Mouse (Mus musculus): Measurements from ENCODE around the gene Rnf208. TPM values are rescaled to one million over a fixed set of nuclear protein-coding genes. Genes with fewer than 3 reads are reported as not detected.

The Rnf208 gene
- total RNA-seq (2021), result 1 to 10 TPM; 1.5 to 1.7 TPM
- long read RNA-seq, experiment 1, partial matches to known transcripts, result 0 of 1 reads
- long read RNA-seq, experiment 1, other reads (novel, unspliced or antisense), result 0 of 1 reads
- long read RNA-seq, experiment 2, partial matches to known transcripts, result 0 of 1 reads
- long read RNA-seq, experiment 2, other reads (novel, unspliced or antisense), result 0 of 1 reads

DNA sequence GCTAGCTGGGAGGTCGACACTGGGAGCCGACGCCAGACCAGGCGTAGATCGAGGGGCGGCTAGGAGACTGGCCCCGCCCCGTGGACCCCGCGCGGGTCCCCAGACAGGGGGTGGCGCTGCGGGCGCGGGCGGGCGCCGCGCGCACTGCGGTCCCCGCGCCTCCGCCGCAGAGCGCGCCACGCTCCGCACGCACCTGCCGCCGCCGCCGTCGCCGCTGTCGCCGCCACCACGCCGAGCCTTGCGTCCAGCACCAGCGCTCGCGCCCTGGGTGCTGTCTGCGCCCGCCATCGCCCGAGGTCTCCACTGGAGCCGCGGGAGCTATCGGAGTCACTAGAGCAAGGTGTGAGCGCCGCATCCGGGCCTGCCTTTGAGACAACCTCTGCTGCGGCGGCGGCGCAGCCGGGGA is at the start of gene Rnf208, which contains the start of gene Cysrt1:
Gene Rnf208 (plus strand): TSS at position 155 of the 406 bp plus-strand sequence.
Gene Cysrt1 (minus strand): TSS at position 352 of the 406 bp plus-strand sequence.
- no peak for DNase-seq

DNA sequence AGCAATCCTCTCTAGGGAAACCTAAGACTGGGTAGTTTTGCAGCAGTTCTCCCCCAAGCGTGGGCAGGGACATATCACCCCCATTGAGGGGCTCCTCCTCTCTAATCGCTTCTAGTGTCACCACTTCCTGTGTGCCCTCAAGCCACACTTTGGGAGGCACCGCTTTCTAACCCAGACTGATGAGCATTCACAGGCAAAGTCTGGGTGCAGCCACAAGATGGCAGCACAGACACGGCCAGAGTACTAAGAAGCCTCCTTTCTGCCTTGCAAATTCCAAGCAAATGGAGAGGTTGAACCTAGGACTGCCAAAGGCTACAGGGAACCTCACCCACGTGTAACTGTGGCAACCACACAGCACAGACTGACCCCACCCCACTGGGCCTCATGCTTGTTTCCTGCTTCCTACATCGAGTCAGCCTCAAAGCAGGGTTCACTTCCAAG is 48.7 kb upstream of the Rnf208 start:
- peak; percentile 88 to 90 for DNase-seq

DNA sequence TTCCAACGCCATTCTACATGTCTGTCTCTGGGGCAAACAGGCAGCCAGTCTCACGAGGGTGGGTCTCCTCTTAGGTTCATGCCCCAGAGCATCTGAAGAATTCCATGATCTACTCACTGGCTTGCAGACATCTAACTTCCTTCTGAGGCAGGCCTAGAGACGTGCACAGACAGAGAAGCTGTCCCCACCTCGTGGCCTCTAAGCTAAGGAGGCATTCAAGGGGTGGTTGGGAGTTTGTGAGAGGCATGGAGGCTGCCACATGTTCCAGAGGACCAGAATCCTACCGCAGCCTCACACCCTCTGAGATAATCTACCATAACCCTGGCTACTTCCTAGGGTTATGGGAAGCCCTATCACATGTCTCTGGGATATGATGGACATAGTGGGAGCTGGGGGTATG is 48.0 kb upstream of the Rnf208 start:
- no peak for DNase-seq

DNA sequence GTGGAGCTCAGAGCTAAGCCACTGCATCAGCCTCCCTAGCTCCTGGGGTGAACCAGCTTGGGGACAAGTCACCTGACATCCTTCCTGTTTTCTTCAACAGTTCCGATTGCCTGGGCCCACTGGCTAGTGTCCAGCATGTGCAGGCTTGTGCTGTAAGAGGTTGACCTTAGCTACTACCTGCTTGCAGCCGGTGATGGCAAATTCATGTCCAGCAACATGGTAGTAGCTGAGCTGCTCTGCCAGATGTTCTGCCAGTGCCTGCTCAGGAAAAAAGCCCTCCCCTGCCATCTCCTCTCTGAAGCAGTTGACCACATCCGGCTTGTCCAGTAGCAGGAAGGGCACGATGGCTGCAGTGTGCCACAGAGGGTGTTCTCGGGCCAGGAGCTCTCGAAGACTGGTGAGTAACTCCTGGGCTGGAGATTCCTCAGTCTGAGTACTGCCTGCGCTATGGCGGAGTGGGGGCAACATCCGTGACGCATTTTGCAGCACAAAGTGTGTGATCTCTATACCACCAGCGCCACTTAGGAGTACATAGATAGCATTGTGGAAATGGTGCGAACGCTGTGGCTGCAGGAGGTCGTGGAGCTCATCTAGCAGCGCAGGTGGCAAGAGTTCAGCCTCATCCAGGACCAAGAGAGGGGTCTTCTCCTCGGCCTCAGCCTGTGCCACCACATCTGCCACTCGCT is 47.4 kb upstream of the Rnf208 start:
- DNase-seq, result peak; percentile 44 to 49

DNA sequence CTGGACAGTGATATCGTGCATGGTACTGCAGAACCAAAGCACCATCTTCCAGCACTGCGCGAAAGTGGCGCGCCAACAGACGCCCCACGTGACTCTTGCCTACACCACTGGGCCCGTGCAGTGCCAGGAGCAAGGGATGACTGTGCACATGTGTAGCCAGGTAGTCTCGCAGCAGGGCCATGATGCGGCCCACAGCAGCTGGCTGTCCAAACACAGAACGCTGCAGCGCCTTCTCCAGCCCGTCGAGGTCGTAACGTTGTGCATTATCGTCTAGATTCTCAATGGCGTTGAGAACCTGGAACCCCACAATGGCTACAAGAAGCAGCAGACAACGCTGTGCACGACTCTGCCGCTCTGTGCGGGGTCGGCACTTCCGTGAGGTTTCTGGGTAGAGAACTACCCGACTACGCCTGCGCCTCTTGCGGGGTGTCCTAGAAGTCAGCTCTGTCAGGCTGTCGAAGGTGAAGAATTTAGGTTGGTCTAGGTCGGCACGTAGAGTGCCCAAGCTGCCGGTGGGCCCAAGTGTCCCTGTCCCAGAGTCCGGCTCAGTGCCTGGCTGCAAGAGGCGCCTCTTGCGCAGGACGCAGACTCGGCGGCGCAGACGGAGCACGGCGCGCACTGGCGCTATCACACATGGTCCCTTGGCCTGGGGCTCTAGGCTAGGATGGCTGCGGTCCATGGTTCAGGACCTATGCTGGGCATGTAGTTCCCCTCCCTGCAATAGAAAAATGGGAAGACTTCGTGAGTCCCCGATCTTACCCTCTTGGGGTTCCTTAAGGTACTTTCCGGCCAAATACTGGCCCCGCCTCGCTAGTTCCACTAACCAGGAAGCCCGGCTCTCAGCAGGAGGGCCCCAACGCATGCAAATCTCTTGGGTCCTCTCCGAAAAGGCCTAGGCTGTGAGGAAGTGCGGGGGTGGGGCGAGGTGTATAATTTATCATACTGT is 46.6 kb upstream of the Rnf208 start:
- DNase-seq, result peak; percentile 81 to 91

DNA sequence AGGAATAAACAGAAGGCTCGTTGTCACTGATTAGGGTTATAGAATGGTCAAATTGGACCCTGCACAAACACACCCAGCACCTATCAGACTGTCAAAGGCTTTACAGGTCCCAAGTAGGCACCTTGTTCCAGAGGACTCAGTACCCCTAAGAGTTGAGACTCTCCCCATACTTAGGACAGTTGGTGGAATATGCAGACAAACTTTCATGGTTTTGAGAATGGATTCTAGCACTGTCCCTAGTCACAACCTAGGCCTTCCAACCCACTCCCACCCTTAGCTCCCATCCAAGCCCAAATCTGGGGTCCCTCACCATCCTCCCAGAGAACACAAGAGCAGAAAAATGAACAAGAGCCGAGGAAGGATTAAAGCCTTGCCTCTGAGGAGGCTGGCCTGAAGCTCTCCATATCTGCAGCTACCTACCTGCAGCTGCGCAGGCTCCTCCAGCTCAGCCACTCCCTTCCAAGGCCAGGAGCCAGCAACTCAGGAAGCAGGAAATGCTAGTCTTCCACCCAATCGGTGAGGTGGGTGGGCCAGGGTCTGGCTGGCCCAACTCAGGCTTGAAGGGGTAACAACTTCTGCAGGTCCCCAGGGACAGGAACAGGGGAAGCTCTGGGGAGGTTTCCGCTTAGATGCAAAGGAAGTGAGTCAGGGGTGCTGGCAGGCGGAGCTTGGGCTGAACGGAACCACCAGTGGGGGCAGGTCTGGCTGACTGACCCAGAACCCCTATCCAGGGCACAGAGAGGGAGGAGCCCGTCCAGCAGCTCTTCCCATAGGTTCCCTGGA is 45.7 kb upstream of the Rnf208 start, which contains the start of gene Tor4a:
Gene Tor4a (minus strand): TSS at position 715 of the 783 bp plus-strand sequence.
- DNase-seq, result peak; percentile 87 to 97

DNA sequence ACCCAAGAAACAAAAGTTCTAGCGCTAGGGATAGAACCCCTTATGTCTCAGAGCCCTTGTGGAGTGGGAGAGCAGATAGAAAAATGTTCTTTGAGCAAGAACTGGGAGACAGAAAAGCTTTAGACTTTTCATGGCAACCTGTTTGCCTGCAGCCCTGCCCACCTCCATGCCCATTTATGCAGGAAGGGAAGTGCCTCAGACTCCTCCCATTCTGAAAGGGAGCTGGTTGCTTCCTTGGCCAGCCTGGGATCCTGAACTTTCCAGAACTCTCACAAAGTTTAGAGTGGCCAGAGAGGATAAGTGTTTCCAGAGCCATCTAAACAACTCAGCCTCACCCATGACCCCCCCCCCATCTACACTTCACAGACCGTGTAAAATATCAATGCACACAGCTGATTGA is 44.9 kb upstream of the Rnf208 start:
- peak in 1 of 2 experiments; percentile 48 for DNase-seq

DNA sequence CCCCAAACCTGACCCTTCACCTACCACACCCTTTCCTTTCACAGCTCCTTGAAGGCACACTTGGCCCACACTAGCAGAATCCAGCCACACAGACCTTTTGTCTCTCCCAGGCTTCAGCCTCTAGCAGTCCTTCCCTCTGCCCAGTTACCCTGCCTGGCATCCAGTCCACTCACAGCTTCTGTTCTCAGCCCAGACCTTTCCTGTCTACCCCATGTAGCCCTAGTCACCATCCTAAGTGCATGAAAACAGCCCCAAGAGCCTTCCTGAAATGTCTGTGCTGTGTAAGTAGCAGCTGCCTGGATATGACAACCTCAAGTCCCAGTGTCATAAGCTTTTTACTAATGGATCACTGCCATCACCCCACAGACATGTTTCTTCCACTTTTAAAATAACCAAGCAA is 44.1 kb upstream of the Rnf208 start:
- peak in 1 of 2 experiments; percentile 19 for DNase-seq

DNA sequence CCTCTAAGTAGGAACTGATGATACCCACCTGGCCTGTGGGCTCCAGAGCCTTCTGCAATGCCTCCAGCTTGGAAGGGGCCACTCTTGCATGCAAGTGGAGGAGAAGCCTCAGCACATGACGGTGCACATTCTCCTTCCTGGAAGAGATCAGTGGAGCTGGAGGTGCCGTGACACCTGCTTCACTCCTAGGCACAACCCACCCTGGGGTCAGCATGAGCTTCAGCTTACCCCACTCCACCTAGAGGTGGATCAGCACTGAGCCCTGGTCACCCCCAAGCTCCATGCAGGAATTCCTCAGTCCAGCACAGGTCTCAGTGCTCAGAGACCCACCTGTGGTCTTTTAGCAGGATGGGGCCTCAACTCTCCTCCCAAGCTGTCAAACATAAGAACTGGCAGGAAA is 41.4 kb upstream of the Rnf208 start:
- no peak for DNase-seq

DNA sequence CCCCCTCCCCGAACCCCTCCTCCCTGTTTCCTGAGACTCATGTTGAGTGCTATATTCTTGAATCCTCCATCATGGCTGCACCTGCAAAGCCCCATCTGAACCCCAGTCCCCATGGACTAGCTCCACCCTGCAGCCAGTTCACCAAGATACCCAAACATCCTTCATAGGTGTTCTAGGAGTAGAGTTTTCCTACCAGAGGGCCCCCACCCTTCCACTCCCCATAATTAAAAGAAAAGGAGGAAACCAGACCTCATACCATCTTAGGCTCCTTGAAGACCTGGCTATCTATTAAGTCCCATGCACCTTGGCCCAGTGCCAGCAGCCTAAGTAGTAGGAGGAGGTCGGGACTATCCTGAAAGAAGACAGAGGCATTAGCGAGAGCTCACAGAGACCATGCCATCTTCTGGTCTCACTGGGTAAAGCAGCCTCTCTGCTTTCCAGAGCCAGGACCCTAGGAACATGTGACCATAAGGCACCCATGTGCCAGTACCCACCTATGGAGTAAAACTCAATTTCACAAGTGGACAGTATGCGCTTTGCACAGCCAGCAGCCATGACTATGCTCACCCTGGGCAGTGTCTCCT is 38.3 kb upstream of the Rnf208 start:
- no peak for DNase-seq

DNA sequence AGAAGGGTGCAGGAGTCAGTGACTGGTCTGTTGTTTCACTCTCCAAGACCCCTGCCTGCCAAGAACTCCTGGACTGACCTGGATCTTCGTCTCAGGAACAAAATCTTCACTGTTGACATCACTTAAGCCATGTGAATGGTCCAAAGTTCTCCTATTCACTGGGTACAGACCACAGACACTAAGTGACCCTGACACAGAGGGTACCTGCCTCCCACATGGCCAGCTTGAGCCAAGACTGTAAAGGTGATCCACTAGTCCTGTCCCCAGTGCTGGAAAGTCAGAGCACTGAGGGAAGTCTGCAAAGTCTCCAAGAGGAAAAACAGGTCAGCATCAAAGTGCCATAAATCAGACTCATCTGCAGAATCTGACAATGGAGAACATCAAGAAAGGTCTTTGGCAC is 34.5 kb upstream of the Rnf208 start:
- no peak for DNase-seq

DNA sequence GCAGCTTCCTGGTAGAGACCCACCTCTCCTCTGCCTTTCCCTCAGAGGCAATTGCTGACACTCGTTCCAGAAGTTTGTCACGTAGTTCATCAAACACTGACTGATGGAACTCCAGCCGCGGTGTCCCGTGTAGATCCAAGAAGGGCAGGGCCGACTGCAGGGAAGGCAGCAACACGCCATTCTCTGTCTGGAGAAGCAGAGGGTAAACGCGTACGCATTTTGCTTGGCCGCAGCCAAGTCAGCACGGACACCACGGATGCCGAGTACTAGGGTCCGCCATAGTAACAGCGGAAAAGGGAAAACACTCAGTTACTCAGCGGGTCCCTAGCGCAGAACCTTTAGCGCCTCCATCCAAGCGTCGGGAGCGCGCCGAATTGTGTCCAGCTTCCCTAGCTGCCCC is 31.4 kb upstream of the Rnf208 start:
- peak in 1 of 2 experiments; percentile 14 for DNase-seq

DNA sequence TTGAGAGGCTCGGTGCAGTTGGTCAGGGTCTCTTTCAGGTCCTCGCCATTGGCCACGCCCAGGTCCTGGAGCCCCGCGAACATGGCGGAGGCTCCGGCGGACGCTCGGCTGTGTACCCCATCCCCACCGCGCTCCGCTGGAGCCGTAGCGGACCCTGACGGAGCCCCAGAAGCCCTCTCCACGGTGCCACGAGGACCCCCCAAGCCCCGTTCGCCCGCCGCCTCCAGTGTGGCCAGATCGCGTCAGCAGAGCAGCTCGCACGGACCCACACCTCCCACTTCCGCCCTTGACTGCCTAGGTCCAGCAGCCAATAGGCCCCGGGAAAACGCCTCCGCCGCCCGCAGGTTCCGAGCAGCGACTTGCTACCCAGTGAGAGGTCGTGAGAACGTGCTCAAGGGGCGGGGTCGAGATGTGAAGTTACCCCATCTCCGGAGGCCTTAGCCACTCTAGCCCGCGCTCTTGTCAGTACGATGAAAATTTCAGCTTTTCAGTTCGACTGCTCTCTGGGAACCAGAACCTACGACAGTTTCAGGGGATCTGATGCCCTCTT is 30.9 kb upstream of the Rnf208 start, which contains the start of gene Nelfb:
Gene Nelfb (minus strand): TSS at position 369 of the 550 bp plus-strand sequence.
- DNase-seq, result peak; percentile 93 to 95

DNA sequence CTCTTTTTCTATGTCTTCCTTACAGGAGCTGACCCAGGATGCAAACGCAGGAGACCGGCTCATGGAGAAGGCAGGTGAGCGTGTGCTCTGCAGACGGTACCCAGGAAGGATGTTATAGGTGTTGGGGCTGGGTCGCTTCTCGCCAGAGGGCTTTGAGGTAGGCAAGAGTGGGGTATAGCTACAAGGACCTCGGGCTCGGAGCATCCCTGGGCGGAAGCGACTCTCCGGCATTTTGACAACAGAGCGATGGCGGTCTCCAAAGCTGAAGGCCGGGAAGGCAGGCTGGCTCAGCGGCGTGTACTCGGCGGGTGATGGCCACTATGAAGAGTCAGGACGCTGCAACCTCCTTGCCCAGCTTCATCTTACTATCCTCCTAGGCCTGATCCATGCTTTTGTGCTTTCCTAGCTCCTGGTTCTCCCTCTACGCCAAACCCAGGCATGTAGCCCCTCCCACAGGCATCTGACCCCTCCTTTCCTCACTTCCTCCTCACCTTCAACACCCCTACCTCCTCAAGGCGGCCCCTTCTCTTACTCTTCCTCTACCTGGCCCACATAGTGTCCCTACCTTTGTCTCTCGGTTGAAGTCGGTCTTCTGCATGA is 28.7 kb upstream of the Rnf208 start:
- no peak for DNase-seq

DNA sequence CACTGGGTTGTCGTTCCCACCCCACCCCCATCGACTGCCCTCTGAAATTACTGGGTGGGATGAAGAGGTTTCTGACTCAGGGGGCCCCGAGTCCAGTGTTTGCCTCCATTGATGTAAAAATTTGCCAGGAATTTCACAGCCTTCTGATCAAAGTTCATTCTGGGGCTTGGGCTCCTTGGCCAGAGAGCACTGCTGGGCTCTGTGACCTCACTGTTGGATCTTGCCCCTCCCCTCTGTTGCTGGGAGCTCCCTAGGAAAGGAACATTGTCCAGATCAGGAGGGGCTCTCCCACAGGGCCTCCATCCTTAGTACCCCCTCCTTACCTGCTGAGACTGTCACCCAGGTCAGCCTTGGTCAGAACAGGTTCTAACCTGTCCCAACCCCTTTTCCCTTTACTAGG is 27.6 kb upstream of the Rnf208 start, which contains the start of gene Stpg3:
Gene Stpg3 (minus strand): TSS at position 194 of the 400 bp plus-strand sequence.
- no peak for DNase-seq

DNA sequence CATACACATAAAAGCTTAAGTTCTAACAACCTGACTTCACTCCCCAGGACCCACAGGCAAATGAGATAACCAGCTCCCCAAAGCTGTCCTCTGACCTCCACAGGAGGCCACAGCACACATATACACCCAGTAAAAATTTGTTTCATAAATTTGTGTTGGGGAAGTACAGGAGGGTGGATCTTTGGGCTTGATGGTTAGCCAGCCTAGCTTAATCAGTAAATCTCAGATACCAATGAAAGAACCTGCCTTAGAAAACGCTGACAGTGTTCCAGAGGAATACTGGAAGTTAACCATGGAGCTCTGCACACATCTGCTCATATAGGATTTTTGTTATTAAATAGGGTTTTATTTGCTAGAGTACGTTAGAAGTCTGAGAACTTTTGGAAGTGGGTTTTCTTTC is 24.4 kb upstream of the Rnf208 start:
- DNase-seq, result no peak

DNA sequence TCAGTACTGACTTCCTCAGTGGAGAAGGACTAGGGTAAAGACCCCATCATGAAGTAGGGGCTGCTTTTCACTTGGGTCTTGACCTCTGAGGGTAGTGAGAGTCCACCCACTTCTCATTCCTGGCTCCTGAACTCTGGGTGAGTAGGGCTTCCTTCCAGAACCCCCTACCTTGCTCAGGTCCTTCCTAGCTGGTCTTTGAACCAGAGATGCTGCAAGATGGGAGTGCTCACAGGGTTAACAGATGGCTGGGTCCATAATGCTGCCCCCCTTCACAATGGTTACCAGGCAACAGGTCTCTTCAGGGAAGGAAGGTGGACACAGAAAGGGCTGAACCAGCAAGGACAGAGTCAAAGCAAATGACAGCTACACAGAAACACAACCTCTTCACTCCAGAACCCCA is 23.6 kb upstream of the Rnf208 start, which contains the start of gene Fam166a:
Gene Fam166a (plus strand): TSS at position 301 of the 400 bp plus-strand sequence.
- DNase-seq, result no peak

DNA sequence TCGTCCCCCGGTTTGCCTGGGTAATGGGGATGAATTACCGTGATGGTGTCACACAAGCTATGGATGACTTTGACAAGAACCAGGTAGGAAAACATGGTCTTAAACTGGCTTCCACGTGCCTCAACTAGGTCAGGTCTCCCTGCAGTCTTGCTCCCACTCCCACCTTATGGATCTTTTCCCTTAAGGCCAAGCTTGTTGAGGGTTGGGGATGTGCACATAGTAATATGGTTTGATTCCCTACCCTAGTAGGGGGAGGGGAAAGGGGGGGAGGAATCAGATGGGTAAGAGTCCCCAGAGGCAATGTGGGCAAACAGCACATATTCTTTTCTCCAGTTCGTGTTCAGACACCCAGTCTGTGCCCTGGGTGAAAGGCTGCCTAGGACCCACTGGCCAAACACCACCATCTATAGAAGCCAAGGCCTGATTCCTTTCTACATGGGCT is 20.7 kb upstream of the Rnf208 start:
- no peak for DNase-seq

DNA sequence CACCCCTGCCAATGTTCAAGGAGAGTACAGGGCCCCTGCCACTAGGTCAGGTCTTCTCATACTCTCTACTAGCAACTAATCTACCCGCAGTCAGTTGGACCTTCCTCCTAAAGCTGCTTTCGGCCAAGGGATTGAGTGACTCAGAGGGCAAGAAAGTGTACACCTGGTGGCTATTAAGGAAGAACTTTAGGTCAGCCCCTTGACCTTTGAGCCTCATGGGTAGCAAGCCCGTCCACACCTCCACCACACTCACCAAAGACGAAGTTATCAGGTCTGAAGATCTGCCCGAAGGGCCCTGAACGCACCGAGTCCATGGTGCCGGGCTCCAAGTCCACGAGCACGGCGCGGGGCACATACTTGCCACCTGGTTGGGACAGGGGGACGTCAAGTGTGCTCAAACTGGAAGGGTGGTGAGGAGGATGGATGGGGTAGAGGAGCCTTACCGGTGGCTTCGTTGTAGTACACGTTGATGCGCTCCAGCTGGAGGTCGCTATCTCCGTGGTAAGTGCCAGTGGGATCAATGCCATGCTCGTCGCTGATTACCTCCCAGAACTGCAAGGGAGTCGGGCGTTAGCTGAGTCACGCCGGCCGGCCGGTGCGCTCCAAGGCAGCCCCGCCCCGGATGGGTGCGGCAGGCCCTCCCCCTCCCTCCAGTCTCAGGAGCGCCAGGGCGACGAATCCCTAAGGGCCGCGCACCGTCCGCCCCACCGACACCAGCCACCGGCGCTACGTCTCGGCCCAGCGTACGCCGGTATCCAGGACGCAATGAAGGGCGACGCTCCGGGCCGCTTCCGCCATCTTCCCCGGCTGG is 18.2 kb upstream of the Rnf208 start:
- peak; percentile 86 to 92 for DNase-seq

DNA sequence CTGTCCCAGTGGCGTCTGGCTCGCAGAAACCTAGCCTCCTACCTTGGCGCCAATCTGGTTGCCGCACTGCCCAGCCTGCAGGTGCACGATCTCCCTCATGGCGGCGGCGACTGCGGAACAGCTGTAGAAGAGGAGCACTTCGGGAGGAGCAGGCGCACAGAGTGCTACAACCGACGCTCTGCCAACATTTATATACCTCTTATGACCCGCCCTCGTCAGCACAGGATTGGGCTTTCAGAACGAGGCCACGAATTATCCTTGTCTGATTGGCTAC is 17.6 kb upstream of the Rnf208 start, which contains the start of gene Tubb4b:
Gene Tubb4b (minus strand): TSS at position 211 of the 274 bp plus-strand sequence.
- no peak for DNase-seq

Measured in heart, adult 18-20 months (tissue).